In genomic region chr19:8725081-8725613, GRCm38 (mm10) we compare ENCODE assay signal across 10 mouse cellular contexts. TPM values are rescaled to one million over a fixed set of nuclear protein-coding genes. Genes with fewer than 3 reads are reported as not detected.
DNase-seq lines count a peak whose midpoint lies in the region; ATAC-seq and TF ChIP-seq lines count a peak whose summit lies in the region.
"Had no signal": no experiment of that assay in that cellular context is flagged by ENCODE, and none has a peak within 500 bp of the region (broad histone marks: within the 10 kb centered on the region; RNA-seq: fewer than 3 reads in every experiment).

No protein-coding gene starts in this region.

- H3ac ChIP-seq in myocyte (ENCODE audit: control insufficient read depth, insufficient read length) = no peak overlapping the region

- peaks cover 23% of the 10 kb centered on the region for H3K4me1 ChIP-seq in heart, embryonic 16.5 days (ENCODE audit: control insufficient read depth, insufficient read depth, low read length)
- peaks cover 36% of the 10 kb centered on the region for H3K4me1 ChIP-seq in embryonic facial prominence, embryonic 13.5 days
- H3K4me1 ChIP-seq in intestine, embryonic 16.5 days (ENCODE audit: control insufficient read depth, insufficient read depth, low read length) = peaks cover 13% of the 10 kb centered on the region

- H3K9ac ChIP-seq in heart, embryonic 16.5 days (ENCODE audit: low read length) = peak overlapping the region; percentile 87
- H3K9ac ChIP-seq in embryonic facial prominence, embryonic 13.5 days = peak overlapping the region; percentile 99
- H3K9ac ChIP-seq in intestine, embryonic 16.5 days (ENCODE audit: low read depth, low read length) = peak overlapping the region; percentile 77

- no peaks in the 10 kb centered on the region for H3K9me3 ChIP-seq in heart, embryonic 16.5 days (replicated peaks; ENCODE audit: control insufficient read depth, low read length)
- H3K9me3 ChIP-seq in embryonic facial prominence, embryonic 13.5 days = no peaks in the 10 kb centered on the region
- no peaks in the 10 kb centered on the region for H3K9me3 ChIP-seq in intestine, embryonic 16.5 days (ENCODE audit: control insufficient read depth, low read length)

- no peak overlapping the region for H3K27ac ChIP-seq in heart, embryonic 16.5 days (ENCODE audit: low read length)
- H3K27ac ChIP-seq in embryonic facial prominence, embryonic 13.5 days = 0 out of 2 replicates have a peak overlapping the region, but pooled peaks have one; percentile 92
- peak overlapping the region; percentile 8; the same call in 1 of the 2 replicates for H3K27ac ChIP-seq in intestine, embryonic 16.5 days (ENCODE audit: low read length)

- 55% methylated on average over 4 of the region's 4 CpGs for WGBS in heart, embryonic 16.5 days
- 43% methylated on average over 4 of the region's 4 CpGs for WGBS in embryonic facial prominence, embryonic 13.5 days
- 41% methylated on average over 4 of the region's 4 CpGs for WGBS in intestine, embryonic 16.5 days

- H3K4me3 ChIP-seq in heart, embryonic 16.5 days (ENCODE audit: low read length) = peak overlapping the region; percentile 76
- H3K4me3 ChIP-seq in embryonic facial prominence, embryonic 13.5 days = peak overlapping the region; percentile 84
- peak overlapping the region; percentile 59 for H3K4me3 ChIP-seq in intestine, embryonic 16.5 days (ENCODE audit: low read length)
- H3K4me3 ChIP-seq in myocyte = peak overlapping the region; percentile 97

- no peaks in the 10 kb centered on the region for H3K27me3 ChIP-seq in heart, embryonic 16.5 days (ENCODE audit: control insufficient read depth, insufficient read depth, low read length)
- H3K27me3 ChIP-seq in embryonic facial prominence, embryonic 13.5 days = no peaks in the 10 kb centered on the region
- no peaks in the 10 kb centered on the region for H3K27me3 ChIP-seq in intestine, embryonic 16.5 days (replicated peaks; ENCODE audit: control insufficient read depth, insufficient read depth, low read length)
- no peaks in the 10 kb centered on the region for H3K27me3 ChIP-seq in myocyte (ENCODE audit: control insufficient read depth, insufficient read depth, insufficient read length)

- intact Hi-C loops in heart, postnatal 25 days (cut with DNase I) = loop anchor here (2.0 kb wide), 1 partner anchor 14 kb away; no protein-coding TSS in a partner anchor

- peaks cover 45% of the 10 kb centered on the region for H3K79me2 ChIP-seq in myocyte (ENCODE audit: control insufficient read depth, insufficient read depth)

- no peak for TF ChIP-seq POLR2A in myocyte (IDR thresholded peaks at IDR 0.05; ENCODE audit: insufficient read length, low read depth)

- peak overlapping the region; percentile 80 for H3K4me2 ChIP-seq in heart, embryonic 16.5 days (ENCODE audit: low read depth, low read length)
- H3K4me2 ChIP-seq in embryonic facial prominence, embryonic 13.5 days = peak overlapping the region; percentile 81
- peak overlapping the region; percentile 53 for H3K4me2 ChIP-seq in intestine, embryonic 16.5 days (ENCODE audit: low read depth, low read length)
- peak overlapping the region; percentile 94 for H3K4me2 ChIP-seq in myocyte (ENCODE audit: low read depth)

- H3K36me3 ChIP-seq in heart, embryonic 16.5 days (ENCODE audit: control insufficient read depth, insufficient read depth) = peaks cover 27% of the 10 kb centered on the region
- peaks cover 27% of the 10 kb centered on the region for H3K36me3 ChIP-seq in embryonic facial prominence, embryonic 13.5 days
- H3K36me3 ChIP-seq in intestine, embryonic 16.5 days (ENCODE audit: control insufficient read depth, insufficient read depth, low read length) = peaks cover 3% of the 10 kb centered on the region; the same call in 1 of the 2 replicates
- peaks cover 35% of the 10 kb centered on the region for H3K36me3 ChIP-seq in myocyte (ENCODE audit: control insufficient read depth, insufficient read depth)

- ATAC-seq in heart, embryonic 16.5 days (replicated peaks; ENCODE audit: extremely low read depth, insufficient read depth, low FRiP score) = no peak
- ATAC-seq in embryonic facial prominence, embryonic 13.5 days (ENCODE audit: insufficient number of reproducible peaks, insufficient read depth, low FRiP score, low TSS enrichment, low read depth) = no peak
- ATAC-seq in intestine, embryonic 16.5 days = no peak
- no peak for ATAC-seq in granulocyte monocyte progenitor cell, adult 5-6 weeks (replicated peaks; ENCODE audit: poor library complexity, severe bottlenecking)
- ATAC-seq: lung, postnatal 0 days had no signal

- no peak for DNase-seq in heart, postnatal 25 days (ENCODE audit: low spot score)
- no peak for DNase-seq in B cell, adult 2 months
- no peak for DNase-seq in right cerebral cortex, adult 2 months (ENCODE audit: low spot score in 2 of 2)
- DNase-seq: spleen, adult 18-20 months had no signal

TF ChIP-seq in myocyte, 11 proteins besides CTCF, POLR2A, EP300 and RAD21:
- TF ChIP-seq MAX (IDR thresholded peaks at IDR 0.05; ENCODE audit: low read depth) (no peak), MYOG (IDR thresholded peaks at IDR 0.05; ENCODE audit: control insufficient read depth in 1 of 3, insufficient read depth in 1 of 3, insufficient read length in 2 of 3, low read depth in 2 of 3) (no peak), POLR2AphosphoS2 (IDR thresholded peaks at IDR 0.05; ENCODE audit: insufficient read length, low read depth) (no peak), TCF3 (IDR thresholded peaks at IDR 0.05; ENCODE audit: insufficient read length, low read depth) (no peak), E2F4 (IDR thresholded peaks at IDR 0.05; ENCODE audit: insufficient read depth) (no peak), SRF (IDR thresholded peaks at IDR 0.05; ENCODE audit: control insufficient read depth, insufficient read length, low read depth) (no peak), MYOD1 (IDR thresholded peaks at IDR 0.05; ENCODE audit: control insufficient read depth in 1 of 3, insufficient read length in 2 of 3, low read depth in 2 of 3) (no peak)

RNA-seq across cellular contexts. Expression of gene Slc3a2, which starts 2.0 kb away (rescaled TPM):
- 66.4 and 68.8 TPM in 2 replicates for polyA plus RNA-seq in heart, embryonic 16.5 days (2015; fragmentation: Nextera tagmentation; extraction: Ambion mirVana)
- 10 to 100 TPM; 36.1 to 38.0 TPM for total RNA-seq in heart, postnatal 25 days (2021)
- polyA plus RNA-seq in embryonic facial prominence, embryonic 13.5 days (2015; fragmentation: Nextera tagmentation; extraction: Ambion mirVana) = 99.9 and 116 TPM in 2 replicates
- 211 and 225 TPM in 2 replicates for polyA plus RNA-seq in intestine, embryonic 16.5 days (2015; fragmentation: Nextera tagmentation; extraction: Ambion mirVana)
- polyA plus RNA-seq in myocyte (2012; fragmentation: generic; extraction: Trizol) = 806 TPM
- 60.1 and 70.1 TPM in 2 replicates for total RNA-seq in granulocyte monocyte progenitor cell, adult 5-6 weeks (2014; fragmentation: Nextera tagmentation)
- total RNA-seq in granulocyte monocyte progenitor cell, adult 5-6 weeks (2017) = 78.5 and 87.2 TPM in 2 replicates

RNA-seq across cellular contexts. Expression of gene Wdr74, which starts 10.5 kb away (rescaled TPM):
- 53.5 and 54.9 TPM in 2 replicates for polyA plus RNA-seq in heart, embryonic 16.5 days (2015; fragmentation: Nextera tagmentation; extraction: Ambion mirVana)
- 10 to 100 TPM; 17.9 to 18.9 TPM for total RNA-seq in heart, postnatal 25 days (2021)
- 88.6 and 100 TPM in 2 replicates for polyA plus RNA-seq in embryonic facial prominence, embryonic 13.5 days (2015; fragmentation: Nextera tagmentation; extraction: Ambion mirVana)
- polyA plus RNA-seq in intestine, embryonic 16.5 days (2015; fragmentation: Nextera tagmentation; extraction: Ambion mirVana) = 78.1 and 88.7 TPM in 2 replicates
- polyA plus RNA-seq in myocyte (2012; fragmentation: generic; extraction: Trizol) = 109 TPM
- total RNA-seq in granulocyte monocyte progenitor cell, adult 5-6 weeks (2014; fragmentation: Nextera tagmentation) = 122 and 136 TPM in 2 replicates
- 96.6 and 196 TPM in 2 replicates for total RNA-seq in granulocyte monocyte progenitor cell, adult 5-6 weeks (2017)

RNA-seq across cellular contexts. Expression of gene 1700092M07Rik, which starts 15.4 kb away (rescaled TPM):
- polyA plus RNA-seq in heart, embryonic 16.5 days (2015; fragmentation: Nextera tagmentation; extraction: Ambion mirVana) = 0.63 and 0.74 TPM in 2 replicates
- not detected for total RNA-seq in heart, postnatal 25 days (2021)
- 2.2 and 2.7 TPM in 2 replicates for polyA plus RNA-seq in embryonic facial prominence, embryonic 13.5 days (2015; fragmentation: Nextera tagmentation; extraction: Ambion mirVana)
- polyA plus RNA-seq in intestine, embryonic 16.5 days (2015; fragmentation: Nextera tagmentation; extraction: Ambion mirVana) = 0.91 and 1.6 TPM in 2 replicates
- 0.94 TPM for polyA plus RNA-seq in myocyte (2012; fragmentation: generic; extraction: Trizol)
- not detected in 2 replicates for total RNA-seq in granulocyte monocyte progenitor cell, adult 5-6 weeks (2014; fragmentation: Nextera tagmentation)
- total RNA-seq in granulocyte monocyte progenitor cell, adult 5-6 weeks (2017) = 2.5 TPM in 2 replicates

RNA-seq across cellular contexts. Expression of gene Stx5a, which starts 16.1 kb away (rescaled TPM):
- polyA plus RNA-seq in heart, embryonic 16.5 days (2015; fragmentation: Nextera tagmentation; extraction: Ambion mirVana) = 91.5 and 91.7 TPM in 2 replicates
- total RNA-seq in heart, postnatal 25 days (2021) = 10 to 100 TPM; 27.6 to 31.0 TPM
- 182 and 184 TPM in 2 replicates for polyA plus RNA-seq in embryonic facial prominence, embryonic 13.5 days (2015; fragmentation: Nextera tagmentation; extraction: Ambion mirVana)
- 120 and 124 TPM in 2 replicates for polyA plus RNA-seq in intestine, embryonic 16.5 days (2015; fragmentation: Nextera tagmentation; extraction: Ambion mirVana)
- 49.5 TPM for polyA plus RNA-seq in myocyte (2012; fragmentation: generic; extraction: Trizol)
- 63.4 and 64.7 TPM in 2 replicates for total RNA-seq in granulocyte monocyte progenitor cell, adult 5-6 weeks (2014; fragmentation: Nextera tagmentation)
- total RNA-seq in granulocyte monocyte progenitor cell, adult 5-6 weeks (2017) = 43.0 and 62.0 TPM in 2 replicates

RNA-seq across cellular contexts. Expression of gene Nxf1, which starts 31.7 kb away (rescaled TPM):
- 134 and 145 TPM in 2 replicates for polyA plus RNA-seq in heart, embryonic 16.5 days (2015; fragmentation: Nextera tagmentation; extraction: Ambion mirVana)
- 10 to 100 TPM; 37.5 to 48.1 TPM for total RNA-seq in heart, postnatal 25 days (2021)
- 199 and 230 TPM in 2 replicates for polyA plus RNA-seq in embryonic facial prominence, embryonic 13.5 days (2015; fragmentation: Nextera tagmentation; extraction: Ambion mirVana)
- 133 and 137 TPM in 2 replicates for polyA plus RNA-seq in intestine, embryonic 16.5 days (2015; fragmentation: Nextera tagmentation; extraction: Ambion mirVana)
- 64.3 TPM for polyA plus RNA-seq in myocyte (2012; fragmentation: generic; extraction: Trizol)
- 268 and 347 TPM in 2 replicates for total RNA-seq in granulocyte monocyte progenitor cell, adult 5-6 weeks (2014; fragmentation: Nextera tagmentation)
- total RNA-seq in granulocyte monocyte progenitor cell, adult 5-6 weeks (2017) = 89.4 and 113 TPM in 2 replicates
